Mouse (Mus musculus) left cerebral cortex, adult 18-20 months (tissue): Measurements from ENCODE around the gene Ptgr1. TPM values are rescaled to one million over a fixed set of nuclear protein-coding genes. Genes with fewer than 3 reads are reported as not detected.

Experiments used
- DNase-seq, 2 experiments: peaks; one replicate each; pipeline ENCODE4 v3.0.0; 2021 to 2022; ENCODE audit warnings: low spot score in 2 of 2, mixed read lengths in 1 of 2
- total RNA-seq, 2 experiments: library from RNA; stranded (reverse); gene quantifications; 2 replicates each; pipeline ENCODE4 v1.2.3; 2021

The Ptgr1 gene
- total RNA-seq, 2 experiments from 2014 or later: 2.1 TPM

- no peak for DNase-seq
These were observed 5.3 kb upstream of the Ptgr1 start for GRCm38 (mm10) chr4:58992195-58992594.

GRCm38 (mm10) chr4:58990609-58991434 is 3.9 kb upstream of the Ptgr1 start:
- DNase-seq: no peak

DNA sequence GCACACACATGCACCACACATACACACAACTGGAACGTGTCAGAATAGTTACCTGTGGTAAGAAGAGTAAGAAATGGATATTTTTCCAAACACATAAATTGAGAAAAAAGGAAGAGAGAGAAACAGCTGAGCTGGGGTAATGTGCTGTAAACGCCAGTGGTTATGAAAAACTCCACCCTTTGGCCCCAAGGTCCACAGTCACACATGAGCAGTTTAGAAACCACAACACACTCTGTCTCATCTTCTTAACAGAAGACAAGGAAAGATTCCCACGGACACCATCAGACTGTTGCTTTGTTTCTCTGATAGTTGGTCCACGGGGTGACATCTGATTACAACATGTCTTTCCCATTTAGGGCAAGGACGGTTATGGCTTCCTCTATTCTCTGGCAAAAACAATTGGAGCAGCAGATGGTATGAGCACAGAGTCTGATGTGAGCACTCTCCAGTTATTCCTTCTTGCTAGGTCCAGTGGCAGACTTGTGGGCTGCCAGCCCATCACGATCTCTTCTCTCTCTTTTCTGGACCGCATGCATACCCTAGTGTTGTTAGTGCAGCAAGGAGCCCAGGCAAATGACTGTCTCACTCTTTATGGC is 2.5 kb upstream of the Ptgr1 start:
- DNase-seq: no peak

GRCm38 (mm10) chr4:58985157-58985648 is 1.7 kb downstream of the Ptgr1 start:
- peak; percentile 76 to 78 for DNase-seq

- no peak for DNase-seq
These were observed 4.1 kb downstream of the Ptgr1 start for GRCm38 (mm10) chr4:58982806-58983205.

DNA sequence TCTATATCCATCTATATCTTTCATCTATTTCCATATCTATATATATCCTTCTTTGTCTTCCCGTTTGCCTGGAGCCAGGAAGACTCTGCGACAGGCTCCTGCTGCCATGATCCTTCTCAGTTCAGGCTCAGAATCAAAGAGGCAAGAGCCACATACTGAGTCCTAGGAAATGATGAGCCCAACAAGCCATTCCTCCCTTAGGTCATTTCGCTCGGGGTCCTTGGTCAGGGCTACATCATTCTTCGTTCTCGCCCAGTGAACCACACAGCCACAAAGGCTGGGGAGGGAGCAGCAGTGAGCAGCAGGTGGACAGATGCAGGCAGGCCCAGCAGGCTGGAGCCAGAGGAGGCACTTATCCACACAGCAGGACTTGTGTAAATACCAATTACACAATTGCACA is 5.5 kb downstream of the Ptgr1 start:
- DNase-seq: no peak

DNA sequence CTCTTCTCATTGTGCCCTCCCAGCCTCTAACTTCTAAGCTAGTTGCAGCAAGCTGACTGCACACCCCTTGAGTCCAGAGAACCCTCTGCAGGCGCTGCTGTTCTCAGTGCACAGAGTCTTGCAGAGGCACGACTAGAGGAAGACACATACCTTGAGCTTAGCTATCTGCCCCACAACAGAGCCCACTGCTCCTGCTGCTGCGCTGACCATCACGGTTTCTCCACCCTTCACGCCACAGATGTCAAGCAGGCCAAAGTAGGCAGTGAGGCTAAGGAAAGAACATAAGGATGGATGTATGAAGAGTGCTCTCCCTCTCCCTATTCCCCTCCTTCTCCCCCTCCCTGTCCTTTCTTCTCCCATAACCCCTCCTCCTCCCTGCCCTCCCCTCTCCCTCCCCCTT is 11.2 kb downstream of the Ptgr1 start:
- DNase-seq: no peak

DNA sequence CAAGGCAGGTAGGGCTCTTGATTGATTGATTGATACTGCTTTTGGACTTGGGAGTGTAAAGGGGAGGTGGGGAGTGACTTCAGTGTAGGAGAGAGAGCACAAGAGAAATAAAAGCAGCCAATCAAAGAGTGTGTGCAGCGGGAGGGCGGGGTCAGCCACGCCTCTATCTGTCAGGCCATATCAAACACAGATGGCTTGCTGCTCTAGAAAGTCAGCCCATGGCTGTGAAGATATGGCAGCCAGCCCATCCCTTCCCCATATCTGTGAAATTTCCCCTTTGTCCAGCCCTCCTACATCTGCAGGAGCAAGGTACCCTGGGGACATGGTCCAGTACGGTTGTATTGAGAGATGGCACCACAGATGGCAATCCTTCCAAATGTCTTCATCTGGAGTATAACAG is 16.2 kb downstream of the Ptgr1 start:
- DNase-seq: no peak

- DNase-seq: no peak
These were observed 21.8 kb downstream of the Ptgr1 start for GRCm38 (mm10) chr4:58965136-58965535.

- DNase-seq: no peak
These were observed 23.6 kb downstream of the Ptgr1 start for GRCm38 (mm10) chr4:58963271-58963670.

DNA sequence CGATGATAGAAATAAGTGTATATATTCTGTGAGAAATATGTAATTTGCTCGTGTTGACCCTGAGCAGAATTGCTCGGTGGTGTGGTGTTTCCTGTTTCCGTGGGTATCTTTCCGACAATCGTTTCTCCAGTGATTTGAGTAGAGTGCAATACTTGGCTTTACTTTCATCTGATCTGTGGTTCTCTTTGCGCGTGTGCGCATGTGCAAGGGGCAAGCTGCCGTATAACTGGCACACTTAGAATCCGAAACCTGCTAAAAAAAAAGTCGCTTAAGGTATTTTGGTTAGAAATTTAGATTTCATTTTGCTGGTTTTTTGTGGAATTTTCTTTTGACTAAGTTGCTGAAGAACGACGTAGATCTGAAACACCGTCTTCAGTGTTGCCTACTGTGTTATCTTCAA is 25.2 kb downstream of the Ptgr1 start:
- DNase-seq: no peak

DNA sequence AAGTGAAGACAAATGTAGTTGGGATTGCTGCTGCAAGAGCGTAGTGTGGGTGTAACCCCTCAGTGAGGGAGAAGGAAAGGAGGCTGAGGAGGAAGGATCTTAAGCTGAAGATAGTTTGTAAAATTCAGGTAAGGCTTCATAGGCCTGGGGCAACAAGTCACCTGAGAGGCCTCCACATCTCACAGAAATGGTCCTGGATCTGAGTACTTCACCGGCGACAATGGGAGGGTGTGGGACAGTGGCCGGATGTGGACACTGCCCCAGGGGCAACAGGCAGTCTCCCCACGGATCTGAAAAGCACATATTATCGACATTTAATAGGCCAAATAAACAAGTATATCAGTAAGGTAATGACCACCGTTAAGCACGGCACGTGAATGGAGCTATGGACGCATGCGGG is 34.3 kb downstream of the Ptgr1 start:
- DNase-seq: no peak

DNA sequence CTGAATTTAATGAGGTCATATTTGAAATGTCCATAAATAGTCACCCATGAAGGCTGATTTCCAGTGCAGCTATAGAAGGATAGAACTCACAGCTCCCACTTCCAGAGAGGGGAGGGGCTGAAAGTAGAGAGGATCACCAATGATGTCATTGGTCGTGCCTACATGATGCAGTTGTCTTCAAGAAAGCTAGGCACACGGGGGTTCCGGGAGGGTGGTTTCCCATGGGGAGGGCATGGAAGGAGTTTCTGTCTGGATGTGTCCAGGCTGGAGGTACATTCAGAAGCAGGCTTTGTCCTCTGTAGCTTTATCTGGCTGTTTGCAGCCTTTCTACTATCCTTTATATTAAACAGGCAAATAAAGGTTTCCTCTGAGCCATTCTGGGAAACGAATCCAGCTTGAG is 38.5 kb downstream of the Ptgr1 start:
- DNase-seq: no peak

- DNase-seq: peak; percentile 50 to 59
These were observed 42.2 kb downstream of the Ptgr1 start for GRCm38 (mm10) chr4:58944695-58945094.

DNA sequence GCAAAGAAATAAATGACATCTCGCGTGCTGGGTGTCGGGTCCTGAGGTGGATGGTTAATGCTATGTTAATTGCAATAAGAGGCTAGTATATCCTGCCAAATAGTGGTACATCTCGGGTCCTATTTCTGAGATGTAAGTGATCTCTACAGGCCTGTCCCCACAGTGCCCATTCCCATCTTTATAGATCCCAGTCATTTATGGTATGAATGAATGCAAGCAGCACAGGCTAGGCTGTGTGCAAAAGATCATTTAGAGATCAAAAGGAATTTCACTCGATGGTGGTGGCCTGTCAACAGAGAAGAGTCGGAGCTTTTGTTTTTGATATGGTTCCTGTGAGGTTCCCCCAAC is 42.7 kb downstream of the Ptgr1 start:
- DNase-seq: no peak

GRCm38 (mm10) chr4:58943420-58944205 is 43.3 kb downstream of the Ptgr1 start, which contains the start of gene Zkscan16:
Gene Zkscan16 (plus strand): TSS chr4:58943628.
- DNase-seq: peak; percentile 91 to 92

- no peak for DNase-seq
These were observed 44.0 kb downstream of the Ptgr1 start for GRCm38 (mm10) chr4:58942942-58943341.

- DNase-seq: no peak
These were observed 45.3 kb downstream of the Ptgr1 start for GRCm38 (mm10) chr4:58941638-58942037.

DNA sequence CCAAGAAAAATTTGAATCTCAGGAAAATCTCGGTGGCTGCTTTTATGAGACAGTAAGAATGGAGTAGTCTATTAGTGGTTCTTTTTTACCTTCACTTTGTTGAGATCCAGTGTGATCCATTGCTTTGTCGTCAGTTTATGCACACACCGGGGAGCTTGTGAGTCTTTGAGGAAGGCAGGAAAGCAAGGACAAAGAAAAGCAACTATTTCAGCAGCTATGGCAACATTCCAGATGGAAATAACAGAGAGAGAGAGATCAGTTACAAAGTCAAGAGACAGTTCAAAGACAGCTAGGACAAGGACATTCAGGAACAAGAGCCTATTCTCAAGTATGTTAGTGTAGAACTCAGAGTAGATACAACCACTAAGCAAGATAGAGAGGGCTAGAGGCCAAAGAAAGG is 51.1 kb downstream of the Ptgr1 start:
- DNase-seq: no peak

DNA sequence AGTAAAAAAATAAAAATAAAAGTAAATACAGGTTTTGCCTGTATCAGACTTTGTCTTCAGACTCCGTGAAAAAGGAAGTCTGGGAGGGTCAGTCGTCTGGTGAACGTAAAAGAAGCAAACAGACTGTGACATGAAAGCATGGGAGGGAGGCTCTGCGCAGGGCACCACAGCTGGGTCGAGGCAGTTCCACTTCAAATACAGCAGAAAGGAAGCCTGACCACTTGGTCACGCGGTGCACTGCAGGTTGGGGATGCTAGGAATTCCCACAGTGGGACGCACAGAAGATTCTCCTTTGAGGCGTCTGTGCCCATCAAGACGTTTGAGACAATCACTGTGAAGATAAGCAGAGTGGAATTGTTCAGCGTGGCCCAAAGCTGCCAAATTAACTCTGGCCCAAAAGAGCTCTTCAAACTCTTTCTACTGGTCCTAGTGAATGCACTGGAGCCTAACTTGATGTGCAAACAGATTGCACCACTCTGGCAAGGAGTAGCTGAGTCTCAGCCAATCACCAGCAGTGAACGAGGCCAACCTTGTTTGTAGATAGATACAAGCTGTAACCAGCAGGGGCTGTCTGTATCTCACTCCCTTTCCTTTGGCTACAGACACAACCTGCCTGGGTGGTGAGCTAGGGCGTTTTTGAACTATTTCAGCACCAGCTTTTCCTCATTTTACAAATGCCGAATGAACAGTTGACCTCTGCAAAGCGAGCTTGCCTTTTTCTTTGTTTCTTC is 52.0 kb downstream of the Ptgr1 start:
- DNase-seq: no peak

DNA sequence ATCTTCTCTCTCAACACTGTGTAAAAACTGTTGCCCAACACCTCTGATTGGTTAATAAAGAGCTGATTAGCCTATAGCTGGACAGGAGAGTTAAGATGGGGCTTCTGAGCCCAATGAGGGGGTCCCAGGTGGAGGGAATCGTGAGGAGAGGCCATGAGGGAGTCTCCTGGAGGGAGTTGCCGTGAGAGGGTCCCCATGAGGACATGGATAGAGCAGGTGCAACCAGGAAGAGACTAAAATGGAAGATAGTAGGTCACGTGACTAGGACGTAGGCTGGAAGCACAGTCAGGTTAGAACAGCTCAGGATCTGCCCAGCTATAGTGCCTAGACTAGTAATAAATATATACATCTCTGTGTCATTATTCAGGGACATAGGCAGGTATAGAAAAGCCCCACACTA is 52.6 kb downstream of the Ptgr1 start:
- no peak for DNase-seq
